Comparison of ENCODE assay signal across 28 mouse cellular contexts in the genomic region with DNA sequence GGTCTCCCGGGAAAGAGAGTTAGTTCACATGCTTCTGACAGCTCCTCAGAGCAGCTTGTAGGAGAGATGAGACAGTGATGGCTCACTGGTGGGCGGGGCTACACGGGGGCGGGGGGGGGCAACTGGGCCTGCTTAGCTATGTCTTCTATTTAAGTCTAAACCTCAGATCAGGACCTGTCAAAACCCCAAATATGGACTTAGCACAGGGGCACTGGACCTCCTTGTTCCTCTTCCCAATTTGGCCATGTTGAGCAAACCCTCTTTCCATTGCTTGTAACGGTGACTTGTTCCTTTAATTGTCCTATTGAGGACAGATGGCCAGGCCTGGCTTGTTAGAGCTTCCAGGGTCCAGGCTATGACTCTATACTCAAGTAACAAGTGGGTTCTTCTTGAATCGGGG. TPM values are rescaled to one million over a fixed set of nuclear protein-coding genes. Genes with fewer than 3 reads are reported as not detected.
A peak's percentile ranks its signal among the peaks of the same experiment; 100 is the strongest.
DNase-seq lines count a peak whose midpoint lies in the region; ATAC-seq and TF ChIP-seq lines count a peak whose summit lies in the region.
"Had no signal": no experiment of that assay in that cellular context is flagged by ENCODE, and none has a peak within 500 bp of the region (broad histone marks: within the 10 kb centered on the region; RNA-seq: fewer than 3 reads in every experiment).

No protein-coding gene starts in this region.

- H3K79me2 ChIP-seq in macrophage (ENCODE audit: inconsistent target), result peaks cover 14% of the 10 kb centered on the region; the same call in 1 of the 2 replicates

- H3K4me2 ChIP-seq in intestine, embryonic 14.5 days (ENCODE audit: low read length), result no peak overlapping the region
- no peak overlapping the region for H3K4me2 ChIP-seq in intestine, embryonic 15.5 days (replicated peaks)
- H3K4me2 ChIP-seq in lung, postnatal 0 days (replicated peaks; ENCODE audit: low read depth, low read length), result no peak overlapping the region
- no peak overlapping the region for H3K4me2 ChIP-seq in hindbrain, postnatal 0 days (ENCODE audit: low read depth, low read length)
- H3K4me2 ChIP-seq: forebrain, embryonic 13.5 days; limb, embryonic 13.5 days had no signal

- WGBS in intestine, embryonic 14.5 days, result 71% methylated on average over 6 of the region's 6 CpGs
- 66% methylated on average over 6 of the region's 6 CpGs for WGBS in intestine, embryonic 15.5 days
- 64% methylated on average over 6 of the region's 6 CpGs for WGBS in lung, postnatal 0 days
- WGBS in macrophage (ENCODE audit: missing documents), result 17% methylated on average over 6 of the region's 6 CpGs
- WGBS in hindbrain, postnatal 0 days, result 79% methylated on average over 6 of the region's 6 CpGs

- no peak overlapping the region for H3K4me3 ChIP-seq in intestine, embryonic 14.5 days (ENCODE audit: low read depth, low read length)
- H3K4me3 ChIP-seq in intestine, embryonic 15.5 days (replicated peaks), result no peak overlapping the region
- H3K4me3 ChIP-seq in lung, postnatal 0 days (ENCODE audit: low read depth, low read length), result no peak overlapping the region
- H3K4me3 ChIP-seq in macrophage (ENCODE audit: inconsistent target), result no peak overlapping the region
- no peak overlapping the region for H3K4me3 ChIP-seq in hindbrain, postnatal 0 days (ENCODE audit: low read length)
- H3K4me3 ChIP-seq: forebrain, embryonic 13.5 days; gastrocnemius, adult 2 months; heart, embryonic 10.5 days; hindbrain, embryonic 10.5 days; limb, embryonic 13.5 days; liver, embryonic 15.5 days; megakaryocyte, embryonic 14.5 days had no signal

- no peak overlapping the region for H3K9ac ChIP-seq in intestine, embryonic 14.5 days (ENCODE audit: low read length)
- H3K9ac ChIP-seq in intestine, embryonic 15.5 days, result no peak overlapping the region
- no peak overlapping the region for H3K9ac ChIP-seq in lung, postnatal 0 days (replicated peaks; ENCODE audit: low read depth)
- no peak overlapping the region for H3K9ac ChIP-seq in hindbrain, postnatal 0 days (replicated peaks; ENCODE audit: low read length)
- H3K9ac ChIP-seq: forebrain, embryonic 13.5 days; limb, embryonic 13.5 days; liver, embryonic 15.5 days had no signal

- DNase-seq in intestine, embryonic 14.5 days (ENCODE audit: low spot score), result peak; percentile 20
- peak; percentile 28 for DNase-seq in lung, postnatal 36 days
- DNase-seq in lung, postnatal 0 days (ENCODE audit: low spot score), result no peak
- no peak for DNase-seq in hindbrain, postnatal 0 days (ENCODE audit: low spot score)
- DNase-seq in adipocyte (ENCODE audit: low spot score), result no peak
- no peak for DNase-seq in left cerebral cortex, postnatal 14 days (ENCODE audit: low spot score in 2 of 2)
- DNase-seq: adrenal gland, adult 8-10 months; cerebellum, adult 2 months; cerebellum, postnatal 25 days; embryo, embryonic 11 days; gastrocnemius, adult 2 months; kidney, adult 18-20 months; midbrain, embryonic 14.5 days; right cerebral cortex, postnatal 25 days; spleen, adult 18-20 months; thymus, adult 18-20 months had no signal

- no peaks in the 10 kb centered on the region for H3K27me3 ChIP-seq in intestine, embryonic 14.5 days (replicated peaks; ENCODE audit: control insufficient read depth, insufficient read depth, low read length)
- H3K27me3 ChIP-seq in intestine, embryonic 15.5 days (replicated peaks), result no peaks in the 10 kb centered on the region
- no peaks in the 10 kb centered on the region for H3K27me3 ChIP-seq in lung, postnatal 0 days (replicated peaks; ENCODE audit: insufficient read depth, low read length)
- H3K27me3 ChIP-seq in hindbrain, postnatal 0 days (ENCODE audit: insufficient read depth, low read length), result no peaks in the 10 kb centered on the region
- H3K27me3 ChIP-seq: forebrain, embryonic 13.5 days; limb, embryonic 13.5 days; liver, embryonic 15.5 days had no signal

- no peaks in the 10 kb centered on the region for H3K36me3 ChIP-seq in intestine, embryonic 14.5 days (ENCODE audit: control insufficient read depth, insufficient read depth, low read length)
- no peaks in the 10 kb centered on the region for H3K36me3 ChIP-seq in intestine, embryonic 15.5 days
- H3K36me3 ChIP-seq in lung, postnatal 0 days (ENCODE audit: insufficient read depth, low read length), result no peaks in the 10 kb centered on the region
- H3K36me3 ChIP-seq in macrophage (ENCODE audit: inconsistent target), result no peaks in the 10 kb centered on the region
- H3K36me3 ChIP-seq in hindbrain, postnatal 0 days (ENCODE audit: insufficient read depth, low read length), result no peaks in the 10 kb centered on the region
- H3K36me3 ChIP-seq: heart, embryonic 10.5 days; hindbrain, embryonic 10.5 days; limb, embryonic 13.5 days; liver, embryonic 15.5 days had no signal

- no peaks in the 10 kb centered on the region for H3K4me1 ChIP-seq in intestine, embryonic 14.5 days (replicated peaks; ENCODE audit: control insufficient read depth, insufficient read depth, low read length)
- no peaks in the 10 kb centered on the region for H3K4me1 ChIP-seq in intestine, embryonic 15.5 days (replicated peaks)
- no peaks in the 10 kb centered on the region for H3K4me1 ChIP-seq in lung, postnatal 0 days (ENCODE audit: insufficient read depth, low read depth, low read length)
- no peaks in the 10 kb centered on the region for H3K4me1 ChIP-seq in hindbrain, postnatal 0 days (ENCODE audit: insufficient read depth, low read length)
- H3K4me1 ChIP-seq: forebrain, embryonic 13.5 days; heart, embryonic 10.5 days; hindbrain, embryonic 10.5 days; limb, embryonic 13.5 days had no signal

- intact Hi-C loops in left cerebral cortex, postnatal 14 days (cut with DNase I), result no loop called here

- ATAC-seq in intestine, embryonic 14.5 days (replicated peaks; ENCODE audit: low FRiP score, low TSS enrichment, low read depth), result no peak
- ATAC-seq in intestine, embryonic 15.5 days, result no peak
- no peak for ATAC-seq in lung, postnatal 0 days
- no peak for ATAC-seq in hindbrain, postnatal 0 days
- ATAC-seq: forebrain, embryonic 13.5 days had no signal

- no peak overlapping the region for H3K27ac ChIP-seq in intestine, embryonic 14.5 days (ENCODE audit: low read depth)
- no peak overlapping the region for H3K27ac ChIP-seq in intestine, embryonic 15.5 days
- no peak overlapping the region for H3K27ac ChIP-seq in lung, postnatal 0 days (ENCODE audit: low read length)
- peak overlapping the region; percentile 88 for H3K27ac ChIP-seq in macrophage
- no peak overlapping the region for H3K27ac ChIP-seq in hindbrain, postnatal 0 days
- H3K27ac ChIP-seq: forebrain, embryonic 13.5 days; gastrocnemius, adult 2 months; heart, embryonic 10.5 days; hindbrain, embryonic 10.5 days; kidney, postnatal 0 days; limb, embryonic 13.5 days had no signal

- no peak for TF ChIP-seq CTCF in lung, postnatal 0 days (IDR thresholded peaks at IDR 0.05)
- TF ChIP-seq CTCF in hindbrain, postnatal 0 days (IDR thresholded peaks at IDR 0.05; ENCODE audit: low read depth), result no peak

- TF ChIP-seq EP300 in lung, postnatal 0 days (IDR thresholded peaks at IDR 0.05), result no peak

- H3K9me3 ChIP-seq in intestine, embryonic 14.5 days (ENCODE audit: control insufficient read depth, low read length), result no peaks in the 10 kb centered on the region
- no peaks in the 10 kb centered on the region for H3K9me3 ChIP-seq in intestine, embryonic 15.5 days
- no peaks in the 10 kb centered on the region for H3K9me3 ChIP-seq in lung, postnatal 0 days (ENCODE audit: low read length)
- H3K9me3 ChIP-seq in hindbrain, postnatal 0 days (ENCODE audit: low read length), result no peaks in the 10 kb centered on the region
- H3K9me3 ChIP-seq: forebrain, embryonic 13.5 days; heart, embryonic 10.5 days; hindbrain, embryonic 10.5 days; limb, embryonic 13.5 days; liver, embryonic 15.5 days; megakaryocyte, embryonic 14.5 days had no signal

RNA-seq across cellular contexts. Expression of a gene that starts 4.6 kb away (rescaled TPM):
- polyA plus RNA-seq in intestine, embryonic 14.5 days (2014; fragmentation: Nextera tagmentation; extraction: Ambion mirVana), result 2.5 and 3.0 TPM in 2 replicates
- 2.5 and 2.9 TPM in 2 replicates for polyA plus RNA-seq in intestine, embryonic 15.5 days (2015; fragmentation: Nextera tagmentation; extraction: Ambion mirVana)
- 12.5 and 12.6 TPM in 2 replicates for polyA plus RNA-seq in lung, postnatal 0 days (2015; fragmentation: Nextera tagmentation; extraction: Ambion mirVana)
- total RNA-seq in macrophage (2018; cell fraction: chromatin; rRNA removed), result 10 to 100 TPM in 16 of 26 experiments, 1 to 10 TPM in 10; 1.7 to 73.9 (median 16.1) TPM
- 10 to 100 TPM in 13 of 26 experiments, 1 to 10 TPM in 13; 2.2 to 46.2 (median 13.9) TPM for total RNA-seq in macrophage (2018; cell fraction: cytosol; rRNA removed)
- 100 to 1,000 TPM in 1 of 26 experiments, 10 to 100 TPM in 22, 1 to 10 TPM in 3; 5.7 to 123 (median 28.7) TPM for total RNA-seq in macrophage (2018; cell fraction: nucleus; rRNA removed)
- polyA plus RNA-seq in macrophage (2018), result 5.9 to 17.4 TPM (median 7.6 TPM) in 3 replicates
- total RNA-seq in hindbrain, postnatal 0 days (2014; rRNA removed), result 0.07 and 0.47 TPM in 2 replicates
- polyA plus RNA-seq in hindbrain, postnatal 0 days (2015; fragmentation: Nextera tagmentation; extraction: Ambion mirVana), result 0.43 and 0.46 TPM in 2 replicates
- total RNA-seq in left cerebral cortex, postnatal 14 days (2021), result under 1 TPM; 0.53 to 0.72 TPM

RNA-seq across cellular contexts. Expression of a gene that starts 26.4 kb away (rescaled TPM):
- 0.66 and 1.4 TPM in 2 replicates for polyA plus RNA-seq in intestine, embryonic 14.5 days (2014; fragmentation: Nextera tagmentation; extraction: Ambion mirVana)
- polyA plus RNA-seq in intestine, embryonic 15.5 days (2015; fragmentation: Nextera tagmentation; extraction: Ambion mirVana), result 1.1 and 2.8 TPM in 2 replicates
- 3.6 and 4.7 TPM in 2 replicates for polyA plus RNA-seq in lung, postnatal 0 days (2015; fragmentation: Nextera tagmentation; extraction: Ambion mirVana)
- total RNA-seq in macrophage (2018; cell fraction: chromatin; rRNA removed), result 10 to 100 TPM in 16 of 26 experiments, 1 to 10 TPM in 10; 1.4 to 64.1 (median 16.3) TPM
- 10 to 100 TPM in 13 of 26 experiments, 1 to 10 TPM in 13; 2.0 to 33.1 (median 10.0) TPM for total RNA-seq in macrophage (2018; cell fraction: cytosol; rRNA removed)
- total RNA-seq in macrophage (2018; cell fraction: nucleus; rRNA removed), result 10 to 100 TPM in 24 of 26 experiments, 1 to 10 TPM in 2; 4.3 to 95.8 (median 29.3) TPM
- 7.2 to 9.0 TPM (median 7.9 TPM) in 3 replicates for polyA plus RNA-seq in macrophage (2018)
- not detected in 2 replicates for total RNA-seq in hindbrain, postnatal 0 days (2014; rRNA removed)
- not detected in 2 replicates for polyA plus RNA-seq in hindbrain, postnatal 0 days (2015; fragmentation: Nextera tagmentation; extraction: Ambion mirVana)
- not detected for total RNA-seq in left cerebral cortex, postnatal 14 days (2021)
- total RNA-seq: ES-E14; left cerebral cortex, postnatal 25 days had no signal
- polyA plus RNA-seq: cerebellum, adult 2 months; forebrain, embryonic 13.5 days; hindbrain, embryonic 10.5 days; limb, embryonic 13.5 days; midbrain, embryonic 14.5 days; neural tube, embryonic 11.5 days had no signal

RNA-seq across cellular contexts. Expression of a gene that starts 40.1 kb away (rescaled TPM):
- polyA plus RNA-seq in intestine, embryonic 14.5 days (2014; fragmentation: Nextera tagmentation; extraction: Ambion mirVana), result 0.55 and 0.63 TPM in 2 replicates
- 0.74 and 1.2 TPM in 2 replicates for polyA plus RNA-seq in intestine, embryonic 15.5 days (2015; fragmentation: Nextera tagmentation; extraction: Ambion mirVana)
- polyA plus RNA-seq in lung, postnatal 0 days (2015; fragmentation: Nextera tagmentation; extraction: Ambion mirVana), result 6.1 and 6.2 TPM in 2 replicates
- total RNA-seq in macrophage (2018; cell fraction: chromatin; rRNA removed), result 10 to 100 TPM in 18 of 26 experiments, 1 to 10 TPM in 8; 2.1 to 29.2 (median 17.1) TPM
- 10 to 100 TPM in 13 of 26 experiments, 1 to 10 TPM in 13; 3.3 to 27.0 (median 11.1) TPM for total RNA-seq in macrophage (2018; cell fraction: cytosol; rRNA removed)
- 10 to 100 TPM in 22 of 26 experiments, 1 to 10 TPM in 4; 3.8 to 56.3 (median 20.0) TPM for total RNA-seq in macrophage (2018; cell fraction: nucleus; rRNA removed)
- polyA plus RNA-seq in macrophage (2018), result 12.2 to 15.9 TPM (median 14.4 TPM) in 3 replicates
- total RNA-seq in hindbrain, postnatal 0 days (2014; rRNA removed), result not detected in 2 replicates
- not detected in 2 replicates for polyA plus RNA-seq in hindbrain, postnatal 0 days (2015; fragmentation: Nextera tagmentation; extraction: Ambion mirVana)
- total RNA-seq in left cerebral cortex, postnatal 14 days (2021), result not detected
- total RNA-seq: ES-E14; left cerebral cortex, postnatal 25 days had no signal
- polyA plus RNA-seq: forebrain, embryonic 13.5 days; neural tube, embryonic 11.5 days had no signal

RNA-seq across cellular contexts. Expression of a gene that starts 43.9 kb away (rescaled TPM):
- 14.4 and 17.9 TPM in 2 replicates for polyA plus RNA-seq in intestine, embryonic 14.5 days (2014; fragmentation: Nextera tagmentation; extraction: Ambion mirVana)
- 13.6 and 15.6 TPM in 2 replicates for polyA plus RNA-seq in intestine, embryonic 15.5 days (2015; fragmentation: Nextera tagmentation; extraction: Ambion mirVana)
- polyA plus RNA-seq in lung, postnatal 0 days (2015; fragmentation: Nextera tagmentation; extraction: Ambion mirVana), result 2.4 and 4.3 TPM in 2 replicates
- total RNA-seq in macrophage (2018; cell fraction: chromatin; rRNA removed), result 10 to 100 TPM in 6 of 26 experiments, 1 to 10 TPM in 20; 2.9 to 15.9 (median 7.9) TPM
- total RNA-seq in macrophage (2018; cell fraction: cytosol; rRNA removed), result 1 to 10 TPM; 1.1 to 3.2 (median 1.7) TPM
- total RNA-seq in macrophage (2018; cell fraction: nucleus; rRNA removed), result 10 to 100 TPM in 1 of 26 experiments, 1 to 10 TPM in 25; 2.1 to 12.1 (median 3.8) TPM
- polyA plus RNA-seq in macrophage (2018), result 1.8 to 4.1 TPM (median 2.8 TPM) in 3 replicates
- 3.8 and 4.9 TPM in 2 replicates for total RNA-seq in hindbrain, postnatal 0 days (2014; rRNA removed)
- polyA plus RNA-seq in hindbrain, postnatal 0 days (2015; fragmentation: Nextera tagmentation; extraction: Ambion mirVana), result 11.4 TPM in 2 replicates
- 1 to 10 TPM; 4.4 to 7.4 TPM for total RNA-seq in left cerebral cortex, postnatal 14 days (2021)

RNA-seq across cellular contexts. Expression of a gene that starts 44.1 kb away (rescaled TPM):
- polyA plus RNA-seq in intestine, embryonic 14.5 days (2014; fragmentation: Nextera tagmentation; extraction: Ambion mirVana), result 12.1 and 15.4 TPM in 2 replicates
- 8.9 and 9.2 TPM in 2 replicates for polyA plus RNA-seq in intestine, embryonic 15.5 days (2015; fragmentation: Nextera tagmentation; extraction: Ambion mirVana)
- polyA plus RNA-seq in lung, postnatal 0 days (2015; fragmentation: Nextera tagmentation; extraction: Ambion mirVana), result 12.2 and 13.7 TPM in 2 replicates
- 10 to 100 TPM in 25 of 26 experiments, 1 to 10 TPM in 1; 8.4 to 35.4 (median 19.6) TPM for total RNA-seq in macrophage (2018; cell fraction: chromatin; rRNA removed)
- 10 to 100 TPM; 11.4 to 33.5 (median 25.0) TPM for total RNA-seq in macrophage (2018; cell fraction: cytosol; rRNA removed)
- 10 to 100 TPM; 12.1 to 46.5 (median 30.3) TPM for total RNA-seq in macrophage (2018; cell fraction: nucleus; rRNA removed)
- 23.9 to 28.3 TPM (median 26.6 TPM) in 3 replicates for polyA plus RNA-seq in macrophage (2018)
- total RNA-seq in hindbrain, postnatal 0 days (2014; rRNA removed), result 40.3 and 49.2 TPM in 2 replicates
- polyA plus RNA-seq in hindbrain, postnatal 0 days (2015; fragmentation: Nextera tagmentation; extraction: Ambion mirVana), result 16.8 and 17.1 TPM in 2 replicates
- total RNA-seq in left cerebral cortex, postnatal 14 days (2021), result 10 to 100 TPM; 29.2 to 30.2 TPM

Comparison
In these comparisons a context has a peak if more than half of its experiments do, and no peak if none do; other contexts are left out.
1. DNase-seq: peak in intestine, embryonic 14.5 days (single experiment) and lung, postnatal 36 days (single experiment); none in lung, postnatal 0 days (single experiment), hindbrain, postnatal 0 days (single experiment), adipocyte (single experiment) and left cerebral cortex, postnatal 14 days (0 of 2).